Mouse (Mus musculus) olfactory bulb, adult 2 months (tissue): ENCODE measurements around the gene Mbnl2.

Source experiments
- CTCF ChIP-seq: fragments of 200-500 bp; IDR thresholded peaks from 2 replicates; pipeline ENCODE4 v1.5.1; 2012; ENCODE audit warnings: low read depth, mild to moderate bottlenecking, low read length, moderate library complexity; ENCODE audit not compliant: insufficient read depth
- POLR2A ChIP-seq: fragments of 200-500 bp; IDR thresholded peaks from 2 replicates; pipeline ENCODE4 v1.6.1; 2012; ENCODE audit warnings: mild to moderate bottlenecking, low read depth, low read length, moderate library complexity; ENCODE audit not compliant: insufficient read depth

GRCm38 (mm10) chr14:120432773-120433172, 157.3 kb downstream of the Mbnl2 start:
- TF ChIP-seq CTCF: no peak
- no peak for TF ChIP-seq POLR2A
